Mouse (Mus musculus) hindlimb bud, embryonic 11.5 days (tissue): ENCODE measurements around the gene Eogt.
A peak's percentile ranks its signal among the peaks of the same experiment; 100 is the strongest.

Source experiments
- DNase-seq: peaks from one replicate; pipeline ENCODE4 v3.0.0-alpha.2; 2012; ENCODE audit warnings: low read depth, low spot score; ENCODE audit errors: extremely low spot score

Eogt gene

DNA sequence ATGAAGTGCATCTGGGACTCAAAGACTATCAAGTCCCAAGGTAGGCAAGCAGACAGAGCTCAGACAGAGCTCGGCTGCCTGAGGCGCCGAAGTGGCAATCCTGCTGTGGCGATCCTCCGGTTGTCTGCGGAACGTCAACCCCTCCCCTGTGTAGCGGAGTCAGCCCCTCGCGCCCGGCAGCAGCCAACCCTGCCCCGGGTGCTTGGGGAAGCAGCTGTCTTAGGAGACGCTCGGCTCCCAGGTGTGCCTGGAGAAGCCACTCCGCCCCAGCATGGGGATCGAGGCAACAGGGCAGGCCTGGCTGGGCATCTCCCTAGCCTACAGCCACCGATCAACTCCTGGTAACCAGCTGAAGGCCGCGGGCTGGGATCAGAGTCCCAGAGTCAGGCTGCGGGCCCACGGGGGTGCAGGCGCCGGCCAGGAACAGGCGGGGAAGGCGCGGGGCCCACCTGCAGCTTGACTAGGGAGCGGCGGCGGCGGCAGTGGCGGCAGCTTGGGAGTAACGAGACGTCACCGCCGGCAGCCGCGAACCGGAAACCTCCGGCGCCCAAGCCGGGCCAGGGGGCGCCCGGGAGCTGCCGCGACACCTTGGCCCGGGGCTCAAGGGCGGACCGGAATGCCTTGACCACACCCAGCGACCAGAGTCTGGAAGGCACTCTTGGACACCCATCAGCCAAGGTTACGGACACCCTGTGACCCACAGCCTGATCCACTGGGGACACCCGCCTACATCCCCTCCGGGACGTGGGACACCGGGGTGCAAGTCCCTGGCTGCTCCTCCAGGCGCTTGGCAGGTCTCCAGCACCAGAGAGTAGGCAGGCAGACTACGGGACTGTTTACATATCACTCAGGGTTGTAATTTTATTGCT is at the start of gene Eogt:
Eogt (minus strand) TSS at position 800 of the 869 bp plus-strand sequence.
- DNase-seq = no peak

GRCm38 (mm10) chr6:97179367-97179828 is 30.4 kb upstream of the Eogt start:
- peak; percentile 26 for DNase-seq

- DNase-seq = peak; percentile 76
Observed at GRCm38 (mm10) chr6:97178491-97179366, 29.7 kb upstream of the Eogt start, which contains the start of gene Tmf1. Gene Tmf1, minus strand, starts transcription at chr6:97179122.

DNA sequence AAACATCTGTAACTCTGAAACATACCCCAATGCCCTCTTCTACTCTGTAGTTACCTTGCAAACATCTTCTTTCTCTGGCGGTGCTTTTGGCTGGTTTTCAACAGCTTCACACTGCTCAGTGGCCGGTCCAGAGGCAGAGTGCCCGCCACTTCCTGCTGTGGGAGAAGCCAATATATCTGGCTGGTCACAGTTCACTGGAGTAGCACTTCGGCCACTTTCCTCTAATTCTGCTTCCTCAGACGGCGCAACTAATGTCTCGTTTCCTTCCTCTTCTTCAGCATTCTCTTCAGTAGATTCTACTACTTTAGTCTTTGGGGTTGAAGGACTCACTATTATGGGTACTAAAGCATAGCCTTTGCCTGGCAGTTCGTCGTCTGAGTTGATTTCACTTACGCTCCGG is 26.7 kb upstream of the Eogt start:
- DNase-seq = no peak

DNA sequence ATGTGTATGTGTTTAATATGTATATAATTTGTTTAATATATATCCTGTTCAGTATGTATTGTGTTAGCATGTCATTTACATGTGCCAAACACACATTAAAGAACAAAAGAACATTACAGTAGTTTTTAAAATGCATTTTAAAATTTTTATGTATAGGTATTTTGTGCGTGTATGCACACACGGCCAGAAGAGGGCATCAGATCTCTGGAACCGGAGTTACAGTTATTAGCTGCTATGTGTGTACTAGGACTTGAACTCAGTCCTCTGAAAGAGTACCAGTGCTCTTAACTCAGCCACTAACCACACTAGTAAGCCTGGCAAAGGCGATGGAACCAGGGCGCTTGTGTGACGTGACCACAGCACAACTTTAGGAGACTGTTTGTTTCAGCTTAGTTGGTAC is 1.2 kb upstream of the Eogt start:
- DNase-seq = no peak

DNA sequence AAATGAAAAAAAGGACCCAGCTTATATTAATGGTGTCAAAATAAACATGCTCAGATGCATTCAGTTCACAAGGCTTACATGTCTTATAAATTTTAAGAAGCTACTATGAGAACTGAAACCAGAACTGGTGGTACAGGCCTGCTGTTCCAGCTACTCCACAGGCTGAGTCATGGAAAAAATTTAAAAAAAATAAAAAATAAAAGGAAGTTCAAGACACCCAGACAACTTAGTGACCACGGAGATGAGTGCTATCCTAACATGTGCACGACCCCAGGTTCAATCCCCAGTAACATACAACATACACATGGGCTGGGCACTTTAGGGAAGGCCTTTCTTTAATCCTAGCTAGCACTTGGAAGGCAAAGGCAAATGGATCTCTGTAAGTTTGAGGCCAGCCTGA is 739 bp upstream of the Eogt start:
- no peak for DNase-seq

- no peak for DNase-seq
Observed at GRCm38 (mm10) chr6:97147755-97148382, 1.1 kb downstream of the Eogt start.

- no peak for DNase-seq
Observed at GRCm38 (mm10) chr6:97145156-97145555, 3.8 kb downstream of the Eogt start.

GRCm38 (mm10) chr6:97144359-97144758 is 4.6 kb downstream of the Eogt start:
- no peak for DNase-seq

GRCm38 (mm10) chr6:97142611-97143010 is 6.4 kb downstream of the Eogt start:
- DNase-seq = no peak

GRCm38 (mm10) chr6:97141811-97142210 is 7.2 kb downstream of the Eogt start:
- no peak for DNase-seq

DNA sequence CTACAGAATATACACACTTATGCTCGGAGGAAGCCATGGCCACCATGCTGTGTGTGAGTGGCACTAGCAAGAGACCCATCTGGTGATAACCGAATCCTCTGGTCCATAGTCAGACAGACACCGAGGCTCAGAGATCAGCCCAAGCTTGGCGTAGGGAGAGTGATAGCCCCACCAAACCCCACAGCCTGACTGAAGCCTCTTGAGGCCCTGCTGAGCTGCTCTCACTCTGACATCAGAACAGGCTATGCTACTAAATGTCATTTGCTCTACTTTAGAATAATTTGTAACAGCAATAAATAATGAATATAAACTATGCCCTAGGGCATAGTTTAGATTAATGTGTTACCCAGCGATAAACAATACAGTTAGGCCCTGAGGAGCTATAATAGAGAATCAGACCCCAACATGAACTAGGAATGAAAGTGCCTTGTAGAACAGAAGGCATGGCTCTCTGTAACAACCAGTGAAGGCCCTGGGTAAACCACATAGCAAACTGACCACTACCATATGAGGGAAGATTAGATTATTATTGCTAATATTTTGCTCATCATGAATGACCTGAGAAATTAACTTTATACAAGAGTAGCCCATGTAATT is 16.2 kb downstream of the Eogt start:
- no peak for DNase-seq

- no peak for DNase-seq
Observed at GRCm38 (mm10) chr6:97131808-97132207, 17.2 kb downstream of the Eogt start.

DNA sequence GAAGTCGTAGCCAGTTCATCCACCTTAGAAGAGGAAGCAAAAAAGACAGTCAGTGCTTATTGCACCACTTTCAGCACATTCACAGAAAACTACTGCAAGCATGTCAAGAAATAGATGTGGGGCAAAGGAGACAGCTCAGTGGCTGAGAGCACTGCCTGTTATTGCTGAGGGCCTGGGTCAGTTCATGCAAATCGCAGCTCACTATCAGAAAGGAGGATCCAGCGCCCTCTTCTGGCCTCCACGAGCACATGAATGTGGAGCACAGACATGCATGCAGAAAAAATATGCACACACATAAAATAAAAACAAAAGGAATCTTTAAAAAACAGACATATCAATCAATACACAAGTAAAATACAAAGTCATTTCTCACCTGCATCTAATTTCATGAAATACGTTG is 18.0 kb downstream of the Eogt start:
- no peak for DNase-seq

DNA sequence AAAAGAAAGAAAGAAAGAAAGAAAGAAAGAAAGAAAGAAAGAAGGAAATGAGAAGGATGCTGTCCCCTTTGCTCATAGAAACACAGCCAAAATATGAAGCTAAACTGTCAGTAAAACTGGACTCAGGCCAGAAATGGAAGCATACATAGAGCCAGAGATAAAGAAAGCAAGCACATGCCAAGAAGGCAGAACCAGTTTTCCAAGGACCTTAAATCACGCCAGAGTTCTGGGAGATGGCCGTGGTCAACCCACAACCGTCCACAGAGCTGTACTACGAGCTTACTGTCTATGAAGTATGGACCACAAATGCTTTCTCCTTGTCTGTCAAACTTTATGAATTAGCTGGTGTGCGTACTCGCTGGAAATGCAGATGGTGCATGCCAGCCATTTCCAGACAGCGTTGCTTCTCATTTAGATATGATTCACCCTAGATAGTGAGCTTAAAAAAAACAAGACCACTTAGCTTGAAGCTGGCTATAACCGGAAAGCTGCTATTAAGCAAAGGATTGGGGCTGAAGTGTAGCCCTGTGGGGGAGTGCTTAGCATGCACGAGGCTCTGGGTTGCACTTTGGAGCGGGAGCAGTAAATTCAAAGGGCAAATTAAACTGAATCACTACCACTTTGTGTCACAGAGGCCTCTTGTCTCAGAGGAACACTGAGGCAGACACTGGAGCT is 24.5 kb downstream of the Eogt start:
- DNase-seq = no peak

DNA sequence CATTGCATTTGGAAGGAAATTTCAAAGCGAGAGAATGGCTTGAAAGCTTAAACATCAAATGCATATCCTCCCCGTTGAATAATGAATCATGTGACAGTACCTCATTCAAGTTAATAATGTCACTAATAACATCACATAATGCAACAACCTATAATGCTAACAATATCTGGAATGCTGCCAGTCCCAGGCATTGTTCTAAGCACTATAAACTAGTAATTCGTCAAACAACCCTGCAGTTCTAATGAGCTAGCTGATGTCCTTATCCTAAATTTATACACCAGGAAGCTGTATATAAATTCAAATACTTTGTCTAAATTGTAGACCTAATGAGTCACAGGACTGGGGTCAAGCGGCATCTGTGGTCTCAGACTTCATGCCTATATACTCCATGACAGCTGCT is 28.1 kb downstream of the Eogt start:
- no peak for DNase-seq

GRCm38 (mm10) chr6:97118327-97118726 is 30.7 kb downstream of the Eogt start:
- DNase-seq = no peak

DNA sequence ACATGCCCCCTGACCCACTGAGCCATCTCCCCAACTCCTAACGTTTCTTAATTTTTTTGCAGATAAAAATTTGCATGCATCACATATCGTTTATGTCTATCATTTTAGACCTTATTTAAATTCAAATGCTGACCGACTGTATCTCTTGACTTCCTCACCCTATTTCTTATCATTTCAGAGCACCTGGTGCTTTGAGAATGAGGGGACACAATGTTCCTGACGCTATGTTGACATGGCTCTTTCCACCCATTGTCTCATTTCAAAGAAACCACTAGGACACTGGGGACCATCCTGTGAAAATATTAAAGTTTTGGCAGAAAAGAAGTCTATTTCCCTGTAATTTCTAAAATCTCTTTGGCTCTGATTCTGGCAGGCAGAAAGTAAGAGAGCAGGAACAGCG is 32.1 kb downstream of the Eogt start:
- no peak for DNase-seq

DNA sequence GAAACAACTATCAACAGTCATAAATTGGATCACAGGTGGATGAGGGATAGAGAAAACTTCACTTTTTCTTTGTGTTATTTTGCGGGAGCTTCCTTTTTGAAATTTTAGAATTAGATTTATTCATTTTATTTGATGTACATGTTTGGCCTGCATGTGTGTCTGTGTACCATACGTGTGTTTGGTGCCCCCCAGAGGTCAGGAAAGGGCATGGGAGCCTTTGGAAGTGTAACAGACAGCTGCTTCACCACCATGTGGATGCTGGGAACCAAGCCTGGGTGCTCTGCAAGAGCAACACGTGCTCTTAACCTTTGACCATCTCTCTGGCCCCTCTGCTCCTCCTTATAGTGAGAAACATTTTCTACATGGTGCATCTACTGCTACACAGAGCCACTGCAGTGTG is 34.2 kb downstream of the Eogt start:
- no peak for DNase-seq

GRCm38 (mm10) chr6:97112177-97112576 is 36.8 kb downstream of the Eogt start:
- DNase-seq = no peak
